Comparison of ENCODE assay signal across 25 mouse cellular contexts in the genomic region with DNA sequence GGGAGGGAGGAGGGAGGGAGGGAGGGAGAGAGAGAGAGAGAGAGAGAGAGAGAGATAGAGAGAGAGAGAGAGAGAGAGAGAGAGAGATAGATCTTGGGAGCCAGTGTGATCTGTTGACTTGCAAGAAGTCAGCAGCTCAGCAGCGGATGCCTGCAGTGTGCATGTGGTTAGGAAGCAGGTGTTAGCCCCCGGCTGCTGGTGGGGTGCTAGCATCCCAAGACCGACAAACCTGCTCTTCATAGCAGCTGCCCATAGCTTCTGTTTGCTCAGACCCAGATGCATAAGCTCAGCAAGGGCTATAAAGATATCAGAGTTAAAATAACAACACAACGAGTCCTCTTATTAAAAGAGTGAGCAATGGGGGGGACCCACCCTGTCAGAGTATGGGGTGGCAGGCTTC.
DNase-seq lines count a peak whose midpoint lies in the region; ATAC-seq and TF ChIP-seq lines count a peak whose summit lies in the region.
"Had no signal": no experiment of that assay in that cellular context is flagged by ENCODE, and none has a peak within 500 bp of the region (broad histone marks: within the 10 kb centered on the region; RNA-seq: fewer than 3 reads in every experiment).

No protein-coding gene starts in this region.

- no peaks in the 10 kb centered on the region for H3K27me3 ChIP-seq in thymus, adult 2 months (ENCODE audit: control insufficient read depth, insufficient read depth, low read length)
- H3K27me3 ChIP-seq in lung, postnatal 0 days (replicated peaks; ENCODE audit: insufficient read depth, low read length): no peaks in the 10 kb centered on the region
- H3K27me3 ChIP-seq: embryonic facial prominence, embryonic 12.5 days; embryonic facial prominence, embryonic 15.5 days; forebrain, embryonic 12.5 days; forebrain, embryonic 15.5 days; heart, embryonic 12.5 days; heart, embryonic 15.5 days had no signal

- H3K4me2 ChIP-seq in lung, postnatal 0 days (replicated peaks; ENCODE audit: low read depth, low read length): no peak overlapping the region
- H3K4me2 ChIP-seq: embryonic facial prominence, embryonic 12.5 days; embryonic facial prominence, embryonic 15.5 days; forebrain, embryonic 12.5 days; forebrain, embryonic 15.5 days; heart, embryonic 12.5 days; heart, embryonic 15.5 days; hindbrain, embryonic 13.5 days had no signal

- no peak for TF ChIP-seq CTCF in thymus, adult 2 months (IDR thresholded peaks at IDR 0.05; ENCODE audit: borderline replicate concordance, control insufficient read depth, extremely low read depth, insufficient read depth, low read length, poor library complexity)
- no peak for TF ChIP-seq CTCF in lung, postnatal 0 days (IDR thresholded peaks at IDR 0.05)

- no peak overlapping the region for H3K9ac ChIP-seq in lung, postnatal 0 days (replicated peaks; ENCODE audit: low read depth)
- H3K9ac ChIP-seq: embryonic facial prominence, embryonic 12.5 days; embryonic facial prominence, embryonic 15.5 days; forebrain, embryonic 12.5 days; forebrain, embryonic 15.5 days; heart, embryonic 12.5 days; heart, embryonic 15.5 days; hindbrain, embryonic 13.5 days had no signal

- WGBS in thymus, adult 2 months: 5% methylated on average over 4 of the region's 4 CpGs
- 57% methylated on average over 4 of the region's 4 CpGs for WGBS in lung, postnatal 0 days

- no peak overlapping the region for H3K27ac ChIP-seq in thymus, adult 2 months (ENCODE audit: control insufficient read depth, insufficient read depth, low read length)
- no peak overlapping the region for H3K27ac ChIP-seq in lung, postnatal 0 days (ENCODE audit: low read length)
- H3K27ac ChIP-seq: embryonic facial prominence, embryonic 12.5 days; embryonic facial prominence, embryonic 15.5 days; forebrain, embryonic 12.5 days; forebrain, embryonic 15.5 days; heart, embryonic 15.5 days; hindbrain, embryonic 10.5 days had no signal

- H3K36me3 ChIP-seq in thymus, adult 2 months (ENCODE audit: control insufficient read depth, insufficient read depth, low read length): no peaks in the 10 kb centered on the region
- H3K36me3 ChIP-seq in lung, postnatal 0 days (ENCODE audit: insufficient read depth, low read length): no peaks in the 10 kb centered on the region
- H3K36me3 ChIP-seq: embryonic facial prominence, embryonic 12.5 days; embryonic facial prominence, embryonic 15.5 days; forebrain, embryonic 12.5 days; forebrain, embryonic 15.5 days; heart, embryonic 12.5 days; heart, embryonic 15.5 days; hindbrain, embryonic 10.5 days; hindbrain, embryonic 13.5 days had no signal

- H3K4me3 ChIP-seq in thymus, adult 2 months (ENCODE audit: control insufficient read depth, insufficient read depth, low read length): no peak overlapping the region
- H3K4me3 ChIP-seq in lung, postnatal 0 days (ENCODE audit: low read depth, low read length): no peak overlapping the region
- H3K4me3 ChIP-seq: embryonic facial prominence, embryonic 12.5 days; embryonic facial prominence, embryonic 15.5 days; forebrain, embryonic 12.5 days; forebrain, embryonic 15.5 days; heart, embryonic 12.5 days; heart, embryonic 15.5 days; hindbrain, embryonic 10.5 days; hindbrain, embryonic 13.5 days had no signal

- TF ChIP-seq POLR2A in thymus, adult 2 months (IDR thresholded peaks at IDR 0.05; ENCODE audit: control insufficient read depth, extremely low read depth, insufficient read depth, low read length, poor library complexity): no peak

- peak; percentile 35 for DNase-seq in thymus, adult 2 months
- peak; percentile 58 for DNase-seq in thymus, postnatal 14 days
- peak; percentile 60 for DNase-seq in thymus, postnatal 4 days
- no peak for DNase-seq in ovary, postnatal 14 days (ENCODE audit: low spot score)
- no peak for DNase-seq in right cerebral cortex, postnatal 10 days (ENCODE audit: low spot score in 2 of 2)
- DNase-seq in lung, postnatal 0 days (ENCODE audit: low spot score): no peak
- DNase-seq: adrenal gland, adult 2 months; adrenal gland, postnatal 14 days; cerebellum, adult 11 months; cerebellum, adult 2 months; cerebellum, adult 9-11 months; cerebellum, postnatal 25 days; gastrocnemius, postnatal 25 days; heart, adult 18-20 months; heart, postnatal 10 days; heart, postnatal 36 days had no signal

- ATAC-seq in lung, postnatal 0 days: no peak
- ATAC-seq: CD4-positive, CD25-positive, alpha-beta regulatory T cell, adult 4 months; forebrain, embryonic 15.5 days had no signal

- no peaks in the 10 kb centered on the region for H3K9me3 ChIP-seq in lung, postnatal 0 days (ENCODE audit: low read length)
- H3K9me3 ChIP-seq: embryonic facial prominence, embryonic 12.5 days; embryonic facial prominence, embryonic 15.5 days; forebrain, embryonic 12.5 days; forebrain, embryonic 15.5 days; heart, embryonic 15.5 days; hindbrain, embryonic 10.5 days; hindbrain, embryonic 13.5 days had no signal

- peaks cover 7% of the 10 kb centered on the region for H3K4me1 ChIP-seq in thymus, adult 2 months (replicated peaks; ENCODE audit: control insufficient read depth, insufficient read depth, low read length)
- H3K4me1 ChIP-seq in lung, postnatal 0 days (ENCODE audit: insufficient read depth, low read depth, low read length): no peaks in the 10 kb centered on the region
- H3K4me1 ChIP-seq: embryonic facial prominence, embryonic 12.5 days; forebrain, embryonic 15.5 days; heart, embryonic 12.5 days; heart, embryonic 15.5 days had no signal

- TF ChIP-seq EP300 in lung, postnatal 0 days (IDR thresholded peaks at IDR 0.05): no peak

Comparison
In these comparisons a context has a peak if more than half of its experiments do, and no peak if none do; other contexts are left out.
1. DNase-seq: peak in thymus, adult 2 months (single experiment), thymus, postnatal 14 days (single experiment) and thymus, postnatal 4 days (single experiment); none in ovary, postnatal 14 days (single experiment), right cerebral cortex, postnatal 10 days (0 of 2) and lung, postnatal 0 days (single experiment).